Mouse (Mus musculus): Measurements from ENCODE around the gene Itpr3.

Gene Itpr3

GRCm38 (mm10) chr17:27121781-27122180 is 64.7 kb downstream of the Itpr3 start:
- no peak for DNase-seq

- no peak for DNase-seq
These were observed 65.6 kb downstream of the Itpr3 start for GRCm38 (mm10) chr17:27122701-27123100.

GRCm38 (mm10) chr17:27123103-27123502 is 66.0 kb downstream of the Itpr3 start:
- no peak for DNase-seq

DNA sequence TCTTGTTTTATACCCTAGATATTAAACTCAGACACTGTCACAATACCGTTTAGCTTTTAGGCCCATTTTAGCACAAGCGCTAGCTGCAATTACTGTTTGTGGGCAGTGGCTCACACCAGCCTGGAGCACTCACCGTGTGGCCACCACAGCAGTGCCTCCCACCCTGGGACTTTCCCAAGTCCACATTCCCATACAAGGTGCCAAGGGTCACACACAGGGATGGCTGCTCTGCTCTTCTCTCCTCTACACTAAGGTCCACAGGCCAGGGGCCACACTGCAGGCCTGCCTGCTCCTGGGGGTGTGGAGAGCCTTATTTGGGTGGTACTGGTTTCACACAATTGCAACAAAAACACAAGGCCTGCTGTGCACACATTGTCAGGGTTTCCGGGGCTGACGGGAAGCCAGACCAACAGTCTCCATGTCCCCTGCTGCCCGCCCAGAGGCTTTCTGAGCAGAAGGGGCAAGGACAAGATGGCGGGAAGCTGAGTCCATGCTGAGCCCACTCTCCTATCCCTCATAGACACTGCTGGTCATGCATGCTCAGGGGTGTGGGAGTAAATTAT is 66.8 kb downstream of the Itpr3 start:
- DNase-seq = peak; percentile 34

DNA sequence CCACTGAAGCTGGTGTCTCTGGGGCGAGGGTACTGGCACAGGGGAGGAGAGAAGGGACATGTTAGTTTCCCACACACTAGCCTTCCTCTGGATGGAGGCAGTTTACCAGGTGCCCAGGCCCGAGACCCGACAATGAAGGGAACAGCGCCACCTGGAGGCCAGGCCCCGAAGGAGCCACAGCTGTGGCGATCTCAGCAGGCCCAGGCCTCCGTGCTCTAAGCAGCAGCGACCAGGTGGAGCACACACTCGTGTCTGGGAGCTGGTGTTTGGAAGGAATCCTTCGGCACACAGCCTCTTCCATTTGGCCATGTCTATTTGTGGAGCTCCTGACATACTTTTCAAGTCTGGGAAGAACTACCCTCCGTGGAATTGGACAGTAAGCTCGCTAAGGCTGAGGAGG is 68.1 kb downstream of the Itpr3 start:
- DNase-seq = peak; percentile 70

DNA sequence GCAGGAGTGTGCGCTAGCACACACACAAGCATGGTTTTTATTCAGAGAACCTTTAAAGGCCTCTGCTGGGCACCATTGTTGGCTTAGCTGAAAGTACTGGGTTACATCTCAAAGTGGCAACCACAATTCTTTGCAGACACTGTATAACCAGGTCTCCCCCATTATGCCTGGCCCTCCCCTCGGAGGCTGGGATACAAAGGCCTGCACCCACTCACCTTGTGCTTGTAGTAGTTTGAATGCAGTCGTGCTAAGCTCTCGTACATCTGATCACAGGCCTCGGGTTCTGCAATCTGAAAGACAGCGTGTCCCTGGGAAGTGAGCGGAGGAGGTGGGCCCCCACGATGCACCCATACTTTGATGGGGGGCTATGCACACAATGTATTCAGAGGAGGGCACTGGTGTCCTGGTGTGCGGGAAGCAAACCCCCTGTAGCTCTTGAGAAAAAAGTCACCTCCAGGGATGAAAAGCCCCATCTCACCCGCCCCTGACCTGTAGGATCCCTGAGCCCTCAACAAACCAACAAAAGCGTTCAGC is 68.6 kb downstream of the Itpr3 start:
- DNase-seq = no peak

DNA sequence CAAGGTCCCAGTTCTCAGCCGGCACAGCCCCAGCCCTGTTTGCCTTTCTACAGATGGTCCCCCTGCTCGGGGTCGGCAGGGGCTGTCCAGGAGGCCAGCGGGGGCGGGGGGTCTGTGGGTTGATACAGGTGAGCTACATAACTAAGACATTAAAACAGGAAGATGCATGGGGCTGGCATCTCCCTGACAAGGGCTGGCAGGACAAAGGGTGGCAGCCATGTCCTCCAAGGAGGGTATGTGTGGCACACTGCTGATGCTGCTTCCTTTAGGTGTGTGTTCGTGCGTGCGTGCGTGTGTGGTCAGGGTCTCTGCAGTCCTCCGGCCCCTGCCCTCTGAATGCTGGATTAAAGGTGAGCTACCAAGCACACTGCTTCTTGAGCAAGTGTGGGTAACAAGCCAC is 69.9 kb downstream of the Itpr3 start:
- DNase-seq = no peak

DNA sequence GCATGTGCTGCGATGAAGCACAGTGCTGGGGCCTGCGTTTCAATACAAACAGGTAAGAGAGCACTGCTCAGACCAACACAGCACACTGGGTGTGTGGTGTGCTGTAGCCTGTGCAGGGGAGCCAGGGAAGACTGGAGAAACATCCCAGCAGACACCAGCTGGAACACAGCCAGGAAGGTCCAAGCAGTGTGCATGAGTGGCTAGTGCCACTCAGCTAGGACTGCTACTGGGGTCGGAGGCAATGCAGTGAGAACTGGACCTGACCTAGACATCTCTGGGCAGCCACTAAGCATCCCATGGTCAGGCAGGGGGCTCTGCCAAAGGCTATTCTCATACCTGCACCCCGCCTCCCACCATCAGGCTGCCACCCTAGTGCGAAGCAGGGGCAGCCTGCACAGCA is 71.1 kb downstream of the Itpr3 start:
- no peak for DNase-seq

GRCm38 (mm10) chr17:27129291-27129690 is 72.2 kb downstream of the Itpr3 start:
- DNase-seq = no peak

DNA sequence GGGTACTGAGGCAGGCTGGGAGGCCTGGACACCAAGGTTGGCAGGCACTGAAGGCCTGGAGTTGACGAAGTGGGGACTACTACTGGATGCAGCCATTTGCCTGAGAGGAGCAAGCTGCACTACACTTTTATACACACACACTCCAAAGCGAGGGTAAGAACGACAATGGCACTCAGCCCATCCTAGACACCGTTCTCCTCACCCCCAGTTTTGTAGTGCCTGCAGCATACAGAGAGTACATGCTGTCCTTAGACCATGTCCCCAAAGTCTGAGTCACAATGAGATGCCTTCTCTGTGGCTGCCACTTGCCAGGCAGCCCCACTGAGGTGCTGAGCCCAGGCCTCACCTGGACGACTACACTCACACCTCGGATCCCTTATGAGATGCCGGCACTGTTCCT is 72.7 kb downstream of the Itpr3 start:
- no peak for DNase-seq

GRCm38 (mm10) chr17:27130246-27130645 is 73.1 kb downstream of the Itpr3 start:
- DNase-seq = no peak

- DNase-seq = no peak
These were observed 74.1 kb downstream of the Itpr3 start for GRCm38 (mm10) chr17:27131240-27131665.

- DNase-seq = no peak
These were observed 75.1 kb downstream of the Itpr3 start for GRCm38 (mm10) chr17:27132238-27132637.

- peak; percentile 99 for DNase-seq
These were observed 76.5 kb downstream of the Itpr3 start, which contains the start of gene Uqcc2 for GRCm38 (mm10) chr17:27133551-27134141. TSS of gene Uqcc2 (minus strand) at chr17:27133916.

DNA sequence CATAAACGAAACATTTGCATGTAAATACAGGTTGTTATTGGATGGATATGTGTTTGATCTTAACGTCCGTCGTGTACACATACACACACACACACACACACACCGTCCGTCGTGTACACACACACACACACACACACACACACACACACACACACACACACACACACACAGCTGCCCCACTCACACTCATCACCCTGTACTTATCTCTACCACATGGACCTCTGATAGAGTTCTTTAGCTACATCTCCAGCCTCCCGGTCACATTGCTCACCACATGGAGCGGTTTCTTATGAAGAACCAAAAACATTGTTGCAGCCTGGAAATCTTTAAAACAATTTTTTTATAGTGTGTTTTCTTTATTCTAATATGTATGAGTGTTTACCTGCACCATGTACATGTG is 77.1 kb downstream of the Itpr3 start:
- no peak for DNase-seq

GRCm38 (mm10) chr17:27134715-27135114 is 77.6 kb downstream of the Itpr3 start:
- DNase-seq = no peak

GRCm38 (mm10) chr17:27138396-27138795 is 81.3 kb downstream of the Itpr3 start:
- no peak for DNase-seq

DNA sequence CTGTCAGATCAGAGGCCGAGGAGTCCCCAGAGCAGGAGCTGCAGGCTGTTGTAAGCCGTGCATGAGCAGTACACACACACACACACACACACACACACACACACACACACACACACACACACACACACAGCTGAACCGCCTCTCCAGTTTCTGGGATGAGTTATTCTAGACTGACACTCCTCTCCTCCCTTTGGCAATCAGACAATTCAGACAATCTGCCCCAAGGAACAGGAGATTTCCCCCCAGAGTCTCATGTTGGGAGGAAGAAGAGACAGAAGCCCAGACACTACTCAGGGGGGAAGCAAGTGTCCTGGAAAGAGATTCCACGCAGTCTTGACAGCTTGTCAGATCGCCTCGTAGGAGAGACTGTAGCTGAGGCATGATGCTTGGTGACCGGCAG is 82.2 kb downstream of the Itpr3 start:
- DNase-seq = no peak

DNA sequence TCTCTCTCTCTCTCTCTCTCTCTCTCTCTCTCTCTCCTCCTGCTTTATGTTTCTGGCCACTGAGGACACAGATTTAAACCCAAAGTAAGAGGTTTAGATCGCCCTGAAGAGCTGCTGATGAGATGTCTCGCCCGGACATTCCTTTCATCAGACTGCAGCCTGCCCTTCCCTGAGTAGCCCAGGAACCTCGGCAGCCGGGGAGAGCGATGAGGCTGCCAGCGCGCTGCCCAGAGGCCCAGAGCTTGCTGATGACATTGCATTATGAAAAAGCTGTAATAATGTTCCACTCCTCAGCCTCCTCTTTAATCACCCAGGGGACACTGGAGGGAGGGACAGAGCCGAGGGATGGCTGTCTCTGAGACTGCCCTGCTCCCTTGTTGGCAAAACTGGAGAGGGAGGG is 83.2 kb downstream of the Itpr3 start:
- no peak for DNase-seq

- peak; percentile 52 for DNase-seq
These were observed 84.9 kb downstream of the Itpr3 start for GRCm38 (mm10) chr17:27141971-27142450.

DNA sequence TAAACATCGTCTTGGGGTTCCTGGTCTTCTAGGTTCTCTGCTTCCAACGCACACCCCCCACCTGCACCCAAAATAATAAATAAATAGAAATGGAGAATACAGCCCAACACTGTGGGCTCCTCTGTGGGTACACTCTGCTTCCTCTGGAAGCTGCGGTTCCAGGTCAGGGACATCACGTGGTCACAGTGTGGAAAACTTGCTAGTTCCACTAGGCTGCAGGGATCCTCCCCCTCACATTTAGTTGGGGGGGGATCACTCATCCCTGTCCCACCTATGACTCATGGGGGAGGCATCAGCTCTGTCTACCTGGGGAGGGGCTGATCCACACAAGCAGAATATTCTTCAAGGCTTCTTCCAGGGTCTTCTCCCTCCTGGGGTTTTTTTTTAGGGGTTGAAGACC is 87.0 kb downstream of the Itpr3 start:
- no peak for DNase-seq

- DNase-seq = no peak
These were observed 89.3 kb downstream of the Itpr3 start for GRCm38 (mm10) chr17:27146323-27146923.

DNA sequence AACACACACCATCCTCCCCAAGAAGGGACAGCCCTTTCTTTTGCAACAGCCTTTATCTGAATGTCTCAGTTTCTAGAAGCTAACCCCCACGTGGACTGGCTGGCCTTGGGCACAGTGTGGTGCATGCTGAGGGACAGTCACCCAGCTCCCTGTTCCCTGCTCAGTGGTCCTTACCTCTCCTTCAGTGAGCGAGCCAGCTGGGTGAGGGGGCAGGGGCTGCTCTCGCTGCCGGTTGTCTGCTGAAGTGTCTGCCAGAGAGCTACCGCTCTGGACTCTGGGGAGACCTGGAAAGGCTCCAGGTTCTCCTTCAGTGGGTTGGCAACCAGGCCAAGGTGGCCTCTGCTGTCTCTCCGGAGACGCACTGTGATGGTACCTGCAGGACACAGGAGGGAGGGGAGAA is 93.8 kb downstream of the Itpr3 start:
- peak; percentile 66 for DNase-seq

GRCm38 (mm10) chr17:27151411-27151810 is 94.3 kb downstream of the Itpr3 start:
- DNase-seq = no peak

All from kidney, postnatal 14 days (tissue).